Mouse (Mus musculus): Measurements from ENCODE around the gene Erc2. TPM values are rescaled to one million over a fixed set of nuclear protein-coding genes. Genes with fewer than 3 reads are reported as not detected.

The Erc2 gene
- total RNA-seq, 2 experiments from 2014 or later, result not detected

- ATAC-seq (replicated peaks; ENCODE audit: low FRiP score, poor library complexity, severe bottlenecking), result no peak
These were observed 39.2 kb downstream of the Erc2 start for GRCm38 (mm10) chr14:27661466-27661865.

GRCm38 (mm10) chr14:27662251-27662650, 40.0 kb downstream of the Erc2 start:
- no peak for ATAC-seq (replicated peaks; ENCODE audit: low FRiP score, poor library complexity, severe bottlenecking)

GRCm38 (mm10) chr14:27667016-27667852, 45.0 kb downstream of the Erc2 start:
- no peak for ATAC-seq (replicated peaks; ENCODE audit: low FRiP score, poor library complexity, severe bottlenecking)

DNA sequence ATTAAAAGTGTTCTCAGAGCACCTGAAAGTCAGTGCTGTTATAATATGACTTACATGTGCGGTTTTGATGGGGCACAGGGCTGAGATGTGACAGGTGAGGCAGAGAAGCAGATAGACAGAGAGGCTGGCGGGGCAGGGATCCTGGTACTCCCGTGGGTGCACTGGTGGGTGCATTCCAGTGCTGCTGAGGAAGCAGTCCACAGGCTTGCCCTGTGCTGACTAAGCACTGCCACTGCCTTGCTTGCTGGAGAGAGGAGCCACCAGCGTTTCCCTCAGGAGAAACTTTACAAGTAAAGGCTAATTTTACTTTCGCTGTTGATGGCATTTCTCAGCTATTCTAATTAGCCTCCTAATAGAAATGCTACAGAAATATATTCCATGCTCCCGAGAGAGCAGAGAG, 45.9 kb downstream of the Erc2 start:
- ATAC-seq (replicated peaks; ENCODE audit: low FRiP score, poor library complexity, severe bottlenecking), result no peak

GRCm38 (mm10) chr14:27669939-27670338, 47.7 kb downstream of the Erc2 start:
- ATAC-seq (replicated peaks; ENCODE audit: low FRiP score, poor library complexity, severe bottlenecking), result no peak

- no peak for ATAC-seq (replicated peaks; ENCODE audit: low FRiP score, poor library complexity, severe bottlenecking)
These were observed 50.5 kb downstream of the Erc2 start for GRCm38 (mm10) chr14:27672761-27673160.

DNA sequence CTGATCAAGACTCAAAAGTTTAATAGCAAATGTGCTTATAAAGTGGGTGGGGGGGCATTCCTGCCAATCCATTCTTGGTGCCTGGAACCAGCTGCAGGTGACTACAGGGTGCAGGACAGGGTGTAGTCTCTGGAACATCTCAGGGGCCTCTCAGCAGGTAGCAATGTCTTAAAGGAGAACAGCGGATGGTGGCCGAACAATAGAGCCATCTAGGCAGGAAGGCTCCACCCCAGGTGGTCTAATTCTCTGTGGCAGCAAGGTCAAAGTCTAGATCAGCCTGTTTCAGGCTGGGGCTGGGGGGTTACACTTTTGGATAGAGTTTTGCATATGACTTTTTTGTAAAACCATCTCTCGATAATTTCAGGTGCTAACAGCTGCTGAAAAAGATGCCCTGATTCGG, 51.9 kb downstream of the Erc2 start:
- no peak for ATAC-seq (replicated peaks; ENCODE audit: low FRiP score, poor library complexity, severe bottlenecking)

- no peak for ATAC-seq (replicated peaks; ENCODE audit: low FRiP score, poor library complexity, severe bottlenecking)
These were observed 52.3 kb downstream of the Erc2 start for GRCm38 (mm10) chr14:27674561-27674960.

DNA sequence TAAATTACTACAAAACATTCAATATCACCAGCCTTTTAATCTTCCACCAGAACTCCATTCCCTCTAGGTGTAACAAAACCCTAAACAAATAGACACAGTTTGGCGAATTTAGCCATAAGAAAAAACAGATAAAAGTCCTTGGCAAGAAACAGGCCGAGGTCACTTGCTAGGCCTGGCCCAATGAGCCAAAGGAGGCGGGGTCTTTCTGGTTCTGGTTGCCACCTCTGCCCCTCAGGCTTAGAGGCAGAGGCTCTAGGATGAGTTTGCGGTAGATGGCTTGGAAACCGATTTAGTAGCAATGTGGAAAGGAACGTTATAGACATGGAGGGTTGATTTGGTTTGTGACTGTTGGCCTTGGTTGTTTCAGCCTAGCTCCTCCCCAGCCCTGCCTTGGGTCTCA, 52.8 kb downstream of the Erc2 start:
- ATAC-seq (replicated peaks; ENCODE audit: low FRiP score, poor library complexity, severe bottlenecking), result no peak

- ATAC-seq (replicated peaks; ENCODE audit: low FRiP score, poor library complexity, severe bottlenecking), result no peak
These were observed 60.3 kb downstream of the Erc2 start for GRCm38 (mm10) chr14:27682368-27683052.

DNA sequence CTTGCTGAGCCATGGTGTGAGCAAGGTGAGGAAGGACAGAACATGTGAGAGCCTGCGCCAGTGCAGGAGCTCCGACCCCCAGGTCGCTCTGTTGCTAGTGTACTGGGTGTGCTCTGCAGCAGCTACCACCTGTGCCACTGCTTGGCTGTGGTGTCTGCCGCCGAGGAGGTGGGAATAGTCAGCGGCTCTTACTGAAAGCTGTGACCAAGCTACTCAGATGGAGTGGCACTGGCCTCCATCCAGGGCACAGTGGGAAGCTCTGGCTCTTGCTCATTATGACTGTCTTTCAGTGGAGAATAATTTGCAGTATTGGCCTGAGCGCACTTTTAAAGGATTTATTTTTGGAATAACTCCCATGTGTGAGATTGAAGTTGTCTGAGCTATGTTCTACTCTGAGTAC, 73.6 kb downstream of the Erc2 start:
- ATAC-seq (replicated peaks; ENCODE audit: low FRiP score, poor library complexity, severe bottlenecking), result no peak

GRCm38 (mm10) chr14:27717364-27717763, 95.1 kb downstream of the Erc2 start:
- ATAC-seq (replicated peaks; ENCODE audit: low FRiP score, poor library complexity, severe bottlenecking), result no peak

GRCm38 (mm10) chr14:27719601-27720000, 97.4 kb downstream of the Erc2 start:
- no peak for ATAC-seq (replicated peaks; ENCODE audit: low FRiP score, poor library complexity, severe bottlenecking)

- ATAC-seq (replicated peaks; ENCODE audit: low FRiP score, poor library complexity, severe bottlenecking), result no peak
These were observed 98.7 kb downstream of the Erc2 start for GRCm38 (mm10) chr14:27720944-27721343.

GRCm38 (mm10) chr14:27721759-27722158, 99.5 kb downstream of the Erc2 start:
- no peak for ATAC-seq (replicated peaks; ENCODE audit: low FRiP score, poor library complexity, severe bottlenecking)

DNA sequence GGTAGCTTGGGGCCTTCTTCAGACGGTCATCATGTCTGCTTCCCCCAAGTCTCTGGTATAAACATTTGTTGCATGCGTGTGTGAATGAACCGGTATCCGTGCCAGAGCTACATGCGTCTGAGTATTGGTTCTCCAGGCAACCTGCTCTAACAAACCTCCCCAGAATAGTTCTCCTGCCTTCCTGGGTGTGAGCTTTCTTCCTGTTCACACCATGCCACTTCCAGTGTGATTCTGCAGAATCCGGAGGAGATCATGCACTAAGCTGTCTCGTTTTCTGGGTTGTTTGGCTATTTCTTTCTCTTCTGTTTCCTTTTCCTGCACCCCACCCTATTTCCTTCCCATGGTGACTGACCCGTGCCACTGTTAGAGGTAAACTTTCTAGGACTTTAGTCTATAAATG, 105.3 kb downstream of the Erc2 start:
- no peak for ATAC-seq (replicated peaks; ENCODE audit: low FRiP score, poor library complexity, severe bottlenecking)

DNA sequence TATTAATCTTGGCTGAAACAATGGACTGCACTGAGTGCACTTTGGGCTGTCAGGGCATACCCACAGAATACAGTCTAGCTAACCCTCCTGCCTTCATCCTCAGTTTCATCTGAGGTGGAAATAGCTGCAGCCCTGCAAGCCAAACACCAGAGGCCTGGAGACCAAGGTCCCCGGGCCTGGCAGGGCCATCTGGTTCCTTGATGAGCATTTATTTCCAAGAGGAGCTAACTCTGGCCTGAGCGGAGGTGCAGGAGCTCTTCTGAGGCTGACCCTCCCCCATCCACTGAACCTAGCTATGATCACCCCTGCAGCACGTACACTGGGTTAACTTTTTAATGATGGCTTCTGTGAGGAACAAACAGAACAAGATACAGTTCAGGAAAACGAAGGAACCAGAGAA, 108.9 kb downstream of the Erc2 start:
- no peak for ATAC-seq (replicated peaks; ENCODE audit: low FRiP score, poor library complexity, severe bottlenecking)

DNA sequence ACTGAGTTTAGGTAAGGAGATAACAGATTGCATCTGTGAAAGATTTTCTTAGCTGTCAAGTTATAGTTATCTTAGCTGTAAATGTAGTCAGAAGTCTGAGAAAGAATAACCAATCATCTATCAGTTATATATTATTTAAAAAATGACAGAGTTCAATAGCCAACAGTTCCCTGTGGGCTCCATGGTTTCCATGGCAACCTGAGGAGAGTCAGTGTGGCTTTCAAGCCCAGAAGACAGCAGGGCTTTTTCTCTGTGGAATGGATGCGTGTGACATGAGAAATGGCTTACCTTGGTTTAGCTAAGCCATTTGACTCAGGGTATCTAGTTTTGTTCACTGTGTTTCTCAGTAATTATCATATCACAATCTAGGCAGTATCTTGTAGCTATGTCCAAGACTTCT, 117.2 kb downstream of the Erc2 start:
- no peak for ATAC-seq (replicated peaks; ENCODE audit: low FRiP score, poor library complexity, severe bottlenecking)

GRCm38 (mm10) chr14:27741248-27741916, 119.2 kb downstream of the Erc2 start:
- no peak for ATAC-seq (replicated peaks; ENCODE audit: low FRiP score, poor library complexity, severe bottlenecking)

- no peak for ATAC-seq (replicated peaks; ENCODE audit: low FRiP score, poor library complexity, severe bottlenecking)
These were observed 132.1 kb downstream of the Erc2 start for GRCm38 (mm10) chr14:27754340-27754739.

GRCm38 (mm10) chr14:27756901-27757300, 134.7 kb downstream of the Erc2 start:
- ATAC-seq (replicated peaks; ENCODE audit: low FRiP score, poor library complexity, severe bottlenecking), result no peak
